Mouse (Mus musculus) inflammation-experienced regulatory T-cells, adult 6 months (primary cell): ENCODE measurements at regions not wholly inside any gene's neighbourhood (a gene's known extent, or its start where the extent isn't known, plus 50 kb on each side); places are given as distances from the start of the nearest gene placed in this dataset.

Experiments
- ATAC-seq: one replicate; pipeline ENCODE4 v1.8.0; 2017

DNA sequence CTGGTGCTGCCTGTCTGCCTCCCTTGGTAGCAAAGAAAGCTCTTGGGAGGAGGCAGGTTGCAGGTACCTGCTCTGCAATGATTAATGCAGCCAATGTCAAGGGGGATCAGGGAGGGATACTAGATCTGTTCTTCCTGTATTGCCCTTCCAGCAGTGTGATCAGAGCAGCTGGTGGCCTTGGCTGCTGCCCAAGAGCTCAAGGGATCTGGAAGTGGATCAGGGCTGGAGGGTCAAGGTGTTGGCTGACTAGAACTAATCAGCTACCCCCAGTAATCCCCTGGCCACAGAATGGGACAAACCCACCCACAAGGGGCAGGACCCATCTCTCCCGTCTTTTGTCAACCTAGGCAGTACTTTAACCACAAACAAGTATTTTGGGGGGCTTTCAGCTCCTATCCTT, 211.8 kb upstream of the Atp6ap2 start:
- ATAC-seq = no peak

DNA sequence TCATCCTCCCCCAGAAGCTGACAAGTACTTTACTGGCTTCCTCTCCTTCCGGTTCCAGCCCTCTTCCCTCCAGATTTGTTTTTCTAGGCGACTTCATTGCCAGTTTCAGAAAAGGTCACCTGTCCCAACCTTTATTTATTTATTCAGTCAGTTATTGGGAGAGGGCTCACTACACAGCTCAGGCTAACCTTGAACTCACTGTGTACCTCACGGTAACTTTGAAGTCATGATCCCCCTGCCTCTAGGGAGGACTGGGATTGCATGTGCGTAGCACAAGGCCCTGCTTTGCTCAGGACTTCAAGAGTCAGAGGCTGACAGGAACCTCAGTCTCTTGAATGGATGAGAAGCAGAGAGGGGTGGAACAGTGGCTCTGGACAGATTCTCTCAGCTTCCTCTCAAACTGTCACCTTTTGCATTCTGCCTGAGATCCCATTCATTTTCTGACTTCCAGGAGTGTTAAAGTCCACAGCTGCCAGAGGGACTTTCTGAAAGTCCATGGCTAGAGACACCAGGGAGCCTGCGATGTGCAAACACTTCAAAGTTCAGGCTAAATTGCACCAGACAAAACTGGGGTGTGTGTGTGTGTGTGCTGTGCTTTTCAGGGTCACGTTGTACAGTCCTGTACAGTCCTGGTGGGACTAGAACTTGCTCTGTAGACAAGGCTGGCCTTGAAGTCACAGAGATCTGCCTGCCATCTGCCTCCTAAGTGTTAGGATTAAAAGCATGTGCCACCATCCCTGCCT, 211.2 kb upstream of the Atp6ap2 start:
- ATAC-seq = no peak

DNA sequence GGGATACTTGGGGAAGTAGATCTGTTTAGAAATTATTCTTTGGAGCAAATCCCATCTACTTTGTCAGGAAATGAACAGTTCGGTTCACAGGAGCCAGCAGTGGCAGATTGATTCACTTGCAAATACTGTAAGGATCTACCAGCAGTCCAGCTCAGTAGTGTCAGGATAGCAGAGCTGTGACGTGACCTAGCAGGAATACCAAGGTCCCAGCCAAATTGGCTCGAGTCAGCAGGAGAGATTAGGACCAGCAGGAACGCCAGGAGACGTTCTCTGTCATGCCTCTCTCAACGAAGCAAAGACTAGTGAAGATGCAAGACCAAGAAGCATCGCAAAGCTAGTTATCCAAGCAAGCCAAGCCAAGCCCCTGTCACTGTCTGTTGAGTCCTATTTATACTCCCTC, 210.2 kb upstream of the Atp6ap2 start:
- ATAC-seq = no peak

DNA sequence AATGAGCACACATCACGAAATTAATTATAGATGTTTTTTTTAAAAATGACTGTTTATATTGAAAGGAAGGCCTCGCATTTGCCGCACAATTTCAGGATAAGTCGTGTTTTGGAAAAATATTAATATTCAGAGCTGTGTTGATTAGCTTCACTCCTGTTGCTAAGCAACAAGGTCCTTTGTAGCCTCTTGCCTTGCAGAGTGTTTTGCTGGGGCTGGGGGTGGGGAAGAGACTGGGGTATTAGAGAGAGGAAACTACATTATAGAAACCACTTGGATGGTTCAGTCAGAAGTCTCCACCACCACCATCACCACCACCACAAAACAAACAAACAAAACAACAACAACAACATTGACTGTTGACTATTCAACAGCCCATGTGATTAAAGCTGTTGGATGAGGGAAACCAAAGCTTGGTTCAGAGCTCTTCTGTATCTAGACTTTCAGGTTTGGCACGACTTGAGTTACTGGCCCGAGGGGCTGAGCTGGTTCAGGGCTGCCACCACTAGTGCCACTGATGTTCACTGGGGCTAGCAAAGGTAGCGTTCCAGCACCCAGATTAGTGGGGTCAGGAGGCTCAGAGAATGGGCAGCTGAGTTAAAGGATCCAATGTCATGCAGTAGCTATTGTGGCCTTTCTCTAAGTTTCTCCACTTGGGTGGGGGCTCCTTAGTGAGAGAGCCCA, 195.3 kb upstream of the Atp6ap2 start:
- ATAC-seq = no peak

DNA sequence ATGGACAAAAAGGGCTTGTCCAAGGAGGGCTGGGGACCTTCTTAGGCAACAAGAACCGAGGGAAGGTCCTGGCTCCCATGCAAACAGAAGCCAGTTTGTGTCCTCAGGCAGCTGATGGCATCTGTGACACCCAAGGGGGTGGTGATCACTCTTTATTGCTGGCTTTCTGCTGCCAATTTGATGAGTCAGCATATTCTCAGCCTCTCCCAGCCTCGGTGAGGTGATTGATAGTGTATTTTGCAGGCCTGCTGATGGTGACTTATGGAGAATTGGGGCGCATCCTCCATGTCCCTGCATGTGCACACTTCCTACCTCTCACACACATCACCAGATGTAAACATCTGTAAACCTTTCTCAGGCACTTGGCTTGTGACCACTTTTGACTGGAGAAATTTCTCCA, 178.3 kb upstream of the Atp6ap2 start:
- no peak for ATAC-seq

DNA sequence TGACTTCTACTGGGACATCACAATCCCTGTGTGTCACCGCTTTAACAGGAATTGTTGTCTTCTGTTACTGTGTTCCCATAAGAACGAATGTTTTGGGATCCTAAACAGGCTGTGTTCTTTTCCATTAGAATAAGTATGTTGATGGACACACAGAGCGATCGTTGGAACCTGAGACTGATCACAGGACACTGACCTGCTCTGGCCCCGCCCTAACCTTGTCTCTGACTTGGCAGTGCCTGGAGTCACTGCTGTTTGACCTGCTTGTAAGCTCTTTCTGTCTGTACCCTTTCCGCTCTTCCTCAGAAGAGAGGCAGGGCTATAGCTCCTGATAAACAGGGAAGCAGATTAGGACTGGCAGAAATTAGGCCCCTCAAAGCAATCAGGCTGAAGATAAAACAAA, 162.0 kb upstream of the Atp6ap2 start:
- no peak for ATAC-seq

DNA sequence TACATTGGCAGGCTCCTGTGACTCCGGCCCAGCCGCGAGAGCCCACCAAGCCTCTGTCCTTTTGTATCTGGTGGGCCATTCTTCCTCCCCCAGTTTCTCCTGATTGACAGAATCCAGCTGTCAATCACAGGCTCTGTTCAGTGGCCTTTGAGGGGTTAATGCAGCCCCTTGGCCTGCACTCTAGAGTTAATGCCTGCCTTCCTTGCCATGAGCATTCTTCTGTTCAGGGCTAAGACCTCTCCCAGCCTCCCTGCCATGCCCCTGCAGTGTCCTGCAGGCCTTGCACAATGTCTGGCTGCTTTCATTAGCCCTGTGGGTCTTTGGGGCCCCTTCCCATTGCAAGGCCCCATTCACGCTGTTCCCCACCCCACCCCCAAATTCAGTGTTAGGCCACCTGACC, 160.9 kb upstream of the Atp6ap2 start:
- ATAC-seq = no peak

DNA sequence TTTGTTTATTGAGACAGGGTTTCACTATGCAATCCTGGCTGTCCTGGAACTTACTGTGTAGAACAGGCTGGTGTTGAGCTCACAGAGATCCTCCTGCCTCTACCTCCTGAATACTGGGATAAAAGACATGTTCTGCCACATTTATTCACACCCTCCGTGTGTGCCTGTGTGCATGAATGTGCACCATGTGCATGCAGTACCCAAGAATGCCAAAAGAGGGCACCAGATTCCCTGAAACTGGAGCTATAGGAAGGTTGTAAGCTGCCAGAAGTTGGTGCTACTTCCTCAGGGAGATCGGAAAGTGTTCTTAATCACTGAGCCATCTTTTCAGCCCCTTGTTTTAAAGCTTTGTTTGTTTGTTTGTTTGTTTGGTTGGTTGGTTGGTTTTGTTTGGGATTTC, 155.3 kb upstream of the Atp6ap2 start:
- ATAC-seq = no peak

DNA sequence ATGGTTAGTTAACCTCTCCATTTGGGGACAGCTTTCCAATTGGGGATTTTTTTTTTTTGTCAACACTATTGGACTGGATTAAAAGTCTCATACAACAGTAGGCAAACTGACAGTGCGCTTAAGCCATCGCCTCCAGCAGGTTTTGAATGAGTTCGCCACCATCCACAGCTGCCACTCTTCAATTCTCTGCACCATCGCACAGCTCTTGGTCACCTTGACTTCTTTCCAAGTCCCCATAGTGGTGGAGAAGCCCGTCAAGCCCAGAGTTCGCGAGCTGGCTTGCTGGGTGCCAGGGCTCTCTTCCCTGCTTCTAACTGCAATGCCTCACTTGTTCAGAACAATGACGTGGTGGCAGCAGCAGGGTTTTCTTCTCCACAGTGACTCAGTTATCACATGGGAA, 151.9 kb upstream of the Atp6ap2 start:
- ATAC-seq = no peak

DNA sequence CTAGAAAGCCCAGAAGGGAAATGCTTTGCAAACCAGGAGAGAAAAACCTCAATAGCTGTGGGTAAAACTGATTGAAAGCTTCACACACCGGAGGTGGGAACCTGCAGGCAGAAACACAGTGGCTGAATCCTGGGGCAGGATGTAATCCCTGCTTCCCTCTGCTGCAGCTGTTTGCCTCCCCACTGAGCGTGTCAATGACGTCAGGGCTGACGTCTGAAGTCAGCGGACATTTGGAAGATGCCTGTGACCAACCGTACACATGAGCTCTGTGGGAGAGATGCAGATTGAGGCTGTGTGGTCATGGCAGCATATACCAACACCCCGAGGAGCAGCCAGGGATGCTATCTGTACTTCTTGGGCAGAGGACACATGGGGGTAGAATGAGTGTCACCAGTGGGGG, 151.5 kb upstream of the Atp6ap2 start:
- no peak for ATAC-seq

DNA sequence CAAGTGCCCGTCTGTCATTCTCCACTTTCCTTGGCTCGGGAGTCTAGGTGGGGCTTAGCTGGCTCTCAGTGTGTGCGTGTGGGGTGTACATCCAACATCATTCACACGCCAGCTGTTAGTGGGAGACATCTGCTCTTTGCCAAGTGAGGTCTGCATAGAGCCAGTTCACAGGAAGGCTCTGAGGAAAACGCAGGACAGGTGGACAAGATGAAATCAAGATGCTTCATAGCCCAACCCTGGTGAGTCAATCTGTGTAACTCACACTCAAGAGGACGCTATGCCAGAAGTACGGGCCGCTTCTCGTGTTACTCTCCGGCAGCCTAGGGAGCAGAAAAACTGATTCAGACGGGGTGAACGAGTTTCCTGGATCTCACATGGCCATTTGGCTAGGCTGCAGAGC, 148.2 kb upstream of the Atp6ap2 start:
- ATAC-seq = no peak

DNA sequence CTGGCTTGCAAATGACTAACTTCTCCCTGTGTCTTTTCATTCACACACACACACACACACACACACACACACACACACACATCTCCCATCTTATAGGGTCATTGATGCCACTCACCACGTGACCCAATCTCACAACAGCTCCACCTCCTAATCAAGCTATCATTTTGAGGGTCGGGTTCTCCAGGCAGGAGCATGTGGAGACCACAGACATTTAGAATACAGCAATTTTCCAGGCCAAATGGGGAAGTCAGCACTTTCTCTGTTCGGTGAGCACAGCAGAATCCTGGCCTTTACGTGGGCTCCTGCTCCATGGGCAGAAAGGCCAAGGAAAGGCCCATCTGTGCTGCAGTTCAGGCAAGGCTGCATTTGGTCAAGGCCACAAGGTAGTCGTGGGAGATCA, 143.8 kb upstream of the Atp6ap2 start:
- no peak for ATAC-seq

DNA sequence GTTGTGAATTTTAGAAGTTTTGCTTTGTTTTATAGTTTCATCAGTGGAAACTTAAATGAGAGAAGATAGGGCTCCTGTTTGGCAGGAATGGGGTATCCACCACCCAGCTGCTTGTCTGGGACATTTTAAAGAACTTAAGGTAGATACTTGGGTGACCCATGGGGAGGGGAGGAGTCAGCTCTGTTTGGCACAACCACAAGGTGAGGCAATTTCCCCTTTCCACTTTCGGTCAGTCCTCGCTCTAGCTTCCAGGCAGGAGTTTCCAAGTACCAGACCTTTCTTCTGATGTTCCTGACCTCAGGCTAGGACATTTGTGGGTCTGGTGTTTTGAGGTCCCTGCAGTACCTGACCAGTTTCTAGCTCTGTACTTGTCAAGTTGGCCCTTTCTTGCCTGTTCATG, 142.5 kb upstream of the Atp6ap2 start:
- no peak for ATAC-seq

DNA sequence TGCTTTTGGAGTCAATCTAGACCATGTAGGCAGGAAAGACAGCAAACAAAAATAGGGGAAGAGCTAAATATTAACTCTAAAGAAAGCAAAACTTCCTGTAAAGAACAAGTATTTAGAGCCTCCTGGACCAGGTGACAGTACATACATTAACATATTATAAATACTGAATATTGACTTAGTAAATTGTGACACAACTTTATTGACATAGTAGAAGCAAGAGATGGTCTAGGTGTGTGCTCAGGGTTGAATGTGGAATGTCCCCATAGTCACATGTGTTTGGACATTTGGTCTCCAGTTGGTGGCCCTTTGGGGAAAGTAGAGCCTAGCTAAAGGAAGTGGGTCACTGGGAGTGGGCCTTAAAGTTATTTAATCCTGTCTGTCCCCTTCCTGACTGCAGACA, 139.6 kb upstream of the Atp6ap2 start:
- ATAC-seq = no peak

DNA sequence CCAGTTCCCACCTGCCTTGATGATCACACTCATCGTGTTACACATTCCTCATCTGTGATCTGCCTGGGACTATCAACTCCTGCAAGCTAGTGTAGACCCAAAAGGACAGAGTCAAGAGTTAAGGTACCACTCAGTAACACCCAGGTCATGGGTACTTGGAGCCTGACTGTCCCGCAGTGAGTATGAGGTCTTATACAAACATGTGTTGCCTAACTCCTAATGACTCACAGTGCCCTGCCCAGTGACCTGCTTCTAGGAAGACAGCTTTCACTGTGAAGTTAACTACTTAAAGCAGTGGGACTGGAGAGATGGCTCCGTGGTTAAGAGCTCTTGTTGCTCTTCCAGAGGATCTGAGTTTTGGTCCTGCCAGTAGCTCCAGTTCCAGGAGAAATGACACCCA, 137.9 kb upstream of the Atp6ap2 start:
- ATAC-seq = no peak

DNA sequence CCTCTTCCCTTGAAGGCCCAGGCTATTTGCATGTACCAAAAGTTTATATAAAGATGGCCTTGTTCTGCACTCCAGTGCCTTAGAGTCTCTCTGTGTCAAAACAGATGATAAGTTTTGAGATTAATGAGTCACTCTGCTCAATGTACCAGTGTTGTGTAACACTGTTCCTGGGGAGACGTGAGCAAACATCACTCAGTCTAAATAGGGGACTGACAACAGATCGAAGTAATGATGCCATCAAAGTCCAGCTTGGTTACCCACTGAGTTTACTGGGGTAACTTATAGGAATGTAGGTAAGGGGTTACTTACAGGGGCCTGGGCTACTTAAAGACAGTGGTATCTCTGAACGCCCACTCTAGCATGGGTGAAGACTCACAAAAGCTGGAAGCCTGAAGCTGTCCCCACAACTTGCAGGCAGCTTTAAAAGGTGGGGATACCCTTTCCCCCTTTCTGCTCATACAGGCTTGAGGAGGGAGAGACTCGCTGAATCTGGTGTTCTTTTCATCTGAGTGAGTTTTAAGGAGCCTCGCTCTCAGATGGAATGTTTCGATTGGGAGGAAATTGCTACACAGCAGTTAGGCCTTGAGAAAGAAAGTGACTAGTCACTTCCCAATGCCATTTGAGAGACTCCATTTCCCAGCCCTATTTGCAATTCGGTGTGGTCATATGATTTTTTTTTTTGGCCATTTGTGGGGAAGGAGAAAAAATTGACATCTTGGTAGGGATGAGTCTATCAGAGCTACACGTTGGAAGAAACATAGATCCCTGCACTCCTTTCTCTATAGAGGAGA, 134.4 kb upstream of the Atp6ap2 start:
- ATAC-seq = no peak

DNA sequence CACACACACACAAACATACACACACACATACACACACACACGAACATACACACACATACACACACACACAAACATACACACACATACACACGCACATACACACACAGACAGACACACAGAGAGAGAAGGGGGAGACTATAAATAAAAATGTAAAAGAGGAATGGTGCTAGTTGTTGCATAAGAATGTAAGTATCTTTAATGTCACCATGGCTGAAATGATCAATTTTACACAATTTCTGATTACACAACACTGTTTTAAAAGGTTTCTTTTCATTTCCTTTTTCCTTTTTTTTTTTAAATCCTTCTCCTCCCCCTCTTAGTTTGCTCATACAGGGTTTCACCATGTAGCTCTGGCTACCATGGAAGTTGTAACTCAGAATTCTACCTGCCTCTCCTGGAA, 125.9 kb upstream of the Atp6ap2 start:
- no peak for ATAC-seq

DNA sequence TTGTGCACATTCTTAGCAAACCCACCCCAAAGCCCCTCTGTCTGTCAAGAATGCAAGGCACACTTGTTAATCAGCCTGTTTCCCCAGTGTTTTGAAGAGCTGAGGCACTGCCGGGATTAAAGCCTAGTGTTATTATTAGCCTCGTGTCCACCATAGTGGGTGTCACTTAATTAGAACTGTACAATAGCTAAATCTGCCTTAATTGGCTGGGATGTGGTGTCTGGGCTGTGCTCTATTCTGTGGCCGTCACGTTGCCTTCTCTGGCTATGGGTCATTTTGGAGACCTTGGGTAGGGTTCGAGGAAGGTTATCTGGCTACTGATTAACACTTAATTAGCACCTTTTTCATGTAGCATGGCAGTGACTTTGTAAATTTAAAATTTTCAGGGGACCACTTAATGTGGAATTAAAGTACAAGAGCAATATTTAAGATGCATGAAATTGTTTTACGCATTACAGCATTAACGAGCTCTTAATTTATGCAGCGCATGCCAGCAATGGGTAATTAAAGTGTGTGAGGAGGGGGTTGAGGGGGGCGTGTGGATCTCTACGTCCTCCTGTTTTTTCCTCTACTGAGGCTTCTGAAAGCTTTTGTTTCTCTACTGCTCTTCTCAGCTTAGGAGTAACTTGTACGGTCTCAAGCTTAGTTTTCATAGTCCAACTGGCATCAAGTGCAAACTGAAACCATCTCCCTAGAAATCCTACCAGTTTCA, 124.5 kb upstream of the Atp6ap2 start:
- no peak for ATAC-seq

DNA sequence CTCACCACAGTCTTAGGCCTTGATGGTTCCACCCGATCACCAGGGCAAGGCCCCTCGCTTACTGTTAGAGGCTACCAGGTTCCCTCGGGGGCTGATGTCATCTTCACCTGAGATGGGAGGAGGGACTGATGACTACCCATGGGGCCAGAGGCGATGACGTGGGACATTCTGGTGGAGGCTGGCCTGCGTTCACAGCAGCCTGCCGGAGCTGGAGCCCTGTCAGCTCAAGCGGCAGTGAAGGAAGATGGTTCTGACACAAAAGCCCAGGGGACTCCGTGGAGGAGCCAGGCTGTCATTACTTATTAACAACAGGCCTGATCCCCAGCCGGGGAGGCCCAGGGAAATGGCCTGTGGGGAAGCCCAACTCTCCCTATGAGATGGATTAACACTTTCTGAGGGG, 121.3 kb upstream of the Atp6ap2 start:
- ATAC-seq = no peak

DNA sequence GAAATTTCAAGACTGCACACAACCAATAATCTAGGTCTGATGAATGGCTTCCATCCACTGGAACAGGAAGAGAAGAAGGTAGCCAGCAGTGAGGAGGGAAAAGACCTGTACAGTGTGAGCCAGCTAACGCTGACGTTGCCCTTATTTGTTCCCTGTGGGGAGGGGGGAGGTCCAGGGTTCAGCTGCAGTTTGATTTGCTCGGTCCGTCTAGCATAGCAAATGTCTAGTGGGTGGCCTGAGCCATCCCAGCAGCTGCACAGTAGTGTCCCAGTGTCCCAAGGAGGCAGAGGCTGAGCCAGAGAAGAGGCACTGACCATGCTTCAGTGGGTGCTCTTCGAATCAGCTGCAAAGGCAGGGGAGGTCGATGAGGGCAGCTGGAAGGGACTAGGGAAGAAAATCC, 120.7 kb upstream of the Atp6ap2 start:
- ATAC-seq = no peak

DNA sequence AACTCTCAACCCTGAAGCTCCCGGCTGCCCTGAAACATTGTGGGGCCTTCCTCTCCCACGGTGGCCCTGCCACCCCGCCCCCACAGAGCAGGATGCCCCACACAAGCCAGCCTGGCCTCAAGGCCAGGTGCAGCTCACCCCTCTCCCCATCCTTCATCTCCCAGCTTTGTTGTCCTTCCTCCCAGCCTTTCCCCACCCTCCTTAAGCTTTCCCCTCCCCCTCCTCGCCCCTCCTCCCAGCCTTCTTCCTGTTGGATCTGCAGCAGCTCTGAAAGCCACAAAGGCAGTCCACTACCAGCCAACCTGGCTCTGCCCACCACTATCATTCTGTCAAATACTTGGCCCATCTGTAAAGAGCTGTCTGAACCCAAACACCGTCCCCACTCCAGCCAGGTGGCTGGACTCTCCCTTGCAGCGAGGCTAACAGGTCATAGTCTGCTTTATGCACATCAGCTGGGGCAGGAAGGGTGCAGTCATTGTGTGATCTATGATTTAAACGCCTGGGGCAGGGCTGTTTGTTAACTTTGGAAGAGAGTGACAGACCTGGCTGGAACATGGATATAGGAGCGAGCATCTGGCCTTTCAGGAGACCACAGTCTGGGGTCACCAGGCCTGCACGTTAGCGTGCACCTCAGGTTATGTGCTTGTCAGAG, 119.9 kb upstream of the Atp6ap2 start:
- ATAC-seq = no peak

DNA sequence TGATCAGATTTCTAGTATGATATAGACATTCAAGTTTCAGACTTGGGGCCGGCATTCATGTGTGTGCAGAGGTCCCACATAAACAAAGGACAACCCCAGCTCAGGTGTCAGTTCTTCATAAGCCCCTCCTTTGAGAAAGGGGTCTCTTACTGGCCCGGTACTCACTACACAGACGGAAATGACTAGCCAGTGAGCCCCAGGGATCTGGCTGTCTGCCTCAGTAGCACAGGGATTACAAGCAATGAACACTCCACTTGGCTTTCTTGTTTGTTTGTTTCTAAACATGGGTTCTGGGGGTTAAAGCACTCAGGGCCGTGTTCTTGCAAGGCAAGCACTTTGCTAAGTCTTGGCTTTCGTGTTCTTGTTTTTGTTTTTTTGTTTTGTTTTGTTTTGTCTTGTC, 115.3 kb upstream of the Atp6ap2 start:
- ATAC-seq = no peak

DNA sequence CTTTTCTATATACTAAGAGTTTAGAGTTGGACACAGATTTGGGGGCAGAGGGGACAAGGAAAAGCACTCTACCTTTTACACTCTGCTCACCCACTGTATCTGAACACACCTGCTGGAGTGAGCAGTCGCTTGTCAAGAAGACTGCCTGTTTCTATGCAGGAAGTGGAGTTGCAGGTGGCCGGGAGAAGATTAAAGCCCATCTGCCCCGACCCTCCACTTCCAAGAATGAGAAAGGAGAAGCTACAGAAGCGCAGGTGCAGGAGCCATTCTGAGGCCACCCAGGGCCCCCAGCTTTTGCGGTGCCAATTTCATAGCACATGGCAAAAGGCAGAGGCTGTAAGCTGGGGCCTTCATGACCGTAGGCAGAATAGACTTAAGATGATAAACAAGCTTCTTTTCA, 108.4 kb upstream of the Atp6ap2 start:
- no peak for ATAC-seq
